Mouse (Mus musculus) spleen, adult 2 months (tissue): ENCODE data around the gene Hyal2. TPM values are rescaled to one million over a fixed set of nuclear protein-coding genes. Genes with fewer than 3 reads are reported as not detected.

Experiments used
- DNase-seq, 2 experiments: peaks; one replicate each; pipeline versions ENCODE4 v3.0.0 to v3.0.0-alpha.2; 2012 to 2021; ENCODE audit warnings: low spot score in 2 of 2, low read depth in 1 of 2
- H3K27ac ChIP-seq: fragments of 200-500 bp; 2 replicates; pipeline ENCODE4 v1.5.1; 2012; ENCODE audit warnings: low read length, inconsistent platforms; ENCODE audit not compliant: insufficient read depth
- H3K27me3 ChIP-seq: fragments of 200-500 bp; 2 replicates; pipeline ENCODE4 v1.6.1; 2012; ENCODE audit warnings: mild to moderate bottlenecking, moderate library complexity, low read length, inconsistent platforms; ENCODE audit not compliant: control insufficient read depth, insufficient read depth
- H3K36me3 ChIP-seq: fragments of 200-500 bp; 2 replicates; pipeline ENCODE4 v1.6.1; 2012; ENCODE audit warnings: mild to moderate bottlenecking, low read length, inconsistent platforms; ENCODE audit not compliant: control insufficient read depth, insufficient read depth
- H3K4me1 ChIP-seq: fragments of 200-500 bp; 2 replicates; pipeline ENCODE4 v1.6.1; 2011; ENCODE audit warnings: inconsistent platforms; ENCODE audit not compliant: control insufficient read depth, insufficient read depth, insufficient read length
- H3K4me3 ChIP-seq: fragments of 200-500 bp; 2 replicates; pipeline ENCODE4 v1.5.1; 2011; ENCODE audit warnings: mild to moderate bottlenecking, inconsistent platforms; ENCODE audit not compliant: insufficient read depth, insufficient read length; ENCODE audit errors: extremely low read depth
- CTCF ChIP-seq: fragments of 200-500 bp; IDR thresholded peaks from 2 replicates; pipeline ENCODE4 v1.5.1; 2011; ENCODE audit warnings: mild to moderate bottlenecking, inconsistent platforms; ENCODE audit not compliant: insufficient read depth, insufficient read length, insufficient replicate concordance; ENCODE audit errors: extremely low read depth
- POLR2A ChIP-seq: fragments of 200-500 bp; IDR thresholded peaks from 2 replicates; pipeline ENCODE4 v1.6.1; 2011; ENCODE audit warnings: low read depth, low read length, inconsistent platforms
- WGBS: fragments of 180-500 bp; shearing (Covaris S2); methylation state at CpG from one replicate; pipeline ENCODE4 v1.1.7; 2018; 5-methylcytosine and 5-hydroxymethylcytosine counted together
- polyA plus RNA-seq: library from polyadenylated mRNA; depleted of rRNA; stranded (reverse); fragments of >200 nt; gene quantifications from 2 replicates; pipeline ENCODE4 v1.2.3, GENCODE M21; 2012

Gene Hyal2
- polyA plus RNA-seq, 1 experiment = 38.1 TPM

GRCm38 (mm10) chr9:107541474-107542351 lies 26.0 kb upstream of the Hyal2 start, which contains the start of the genes Cyb561d2 and Nprl2:
Gene Cyb561d2, minus strand, starts transcription at chr9:107542193.
Gene Nprl2, plus strand, starts transcription at chr9:107542226.
- TF ChIP-seq POLR2A (peak; percentile 23; the same call in 1 of the 2 replicates), CTCF (no peak)
- DNase-seq = peak; percentile 83 to 93
- Histone ChIP-seq H3K4me3 (peak within 1 kb of the TSS; percentile 80), H3K27ac (peak within 1 kb of the TSS; percentile 81), H3K36me3 (peaks cover 18% of the 10 kb centered on the region), H3K27me3 (no peaks in the 10 kb centered on the region), H3K4me1 (peaks cover 9% of the 10 kb centered on the region; the same call in 1 of the 2 replicates)
- WGBS = under 1% methylated on average over 46 of the region's 46 CpGs

DNA sequence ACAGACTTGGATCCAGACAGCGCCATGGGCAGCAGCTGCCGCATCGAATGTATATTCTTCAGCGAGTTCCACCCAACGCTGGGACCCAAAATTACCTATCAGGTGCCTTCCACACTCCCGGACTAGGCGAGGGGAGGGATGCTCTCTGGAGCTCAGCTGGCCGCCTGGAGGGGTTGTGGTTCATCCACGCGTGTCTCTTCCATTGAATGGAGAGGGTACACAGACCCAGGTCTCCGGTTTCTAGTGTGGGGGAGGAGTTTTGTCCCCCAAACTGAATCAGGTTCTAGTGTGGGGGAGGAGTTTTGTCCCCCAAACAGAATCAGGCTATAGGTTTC lies 25.4 kb upstream of the Hyal2 start:
- WGBS = under 1% methylated on average over 11 of the region's 11 CpGs
- peak overlapping the region; percentile 44 for H3K27ac ChIP-seq
- H3K4me1 ChIP-seq = peaks cover 15% of the 10 kb centered on the region; the same call in 1 of the 2 replicates
- H3K4me3 ChIP-seq = peak overlapping the region; percentile 80
- TF ChIP-seq POLR2A (no peak), CTCF (no peak)
- peaks cover 18% of the 10 kb centered on the region for H3K36me3 ChIP-seq
- DNase-seq = no peak
- no peaks in the 10 kb centered on the region for H3K27me3 ChIP-seq

GRCm38 (mm10) chr9:107542721-107543120 lies 25.0 kb upstream of the Hyal2 start:
- WGBS = 64% methylated on average over 8 of the region's 8 CpGs
- no peak for DNase-seq
- H3K27ac ChIP-seq = no peak overlapping the region
- no peak for TF ChIP-seq POLR2A
- no peak for TF ChIP-seq CTCF
- H3K4me1 ChIP-seq = peaks cover 18% of the 10 kb centered on the region; the same call in 1 of the 2 replicates
- 0 out of 2 replicates have a peak overlapping the region, but pooled peaks have one; percentile 80 for H3K4me3 ChIP-seq
- no peaks in the 10 kb centered on the region for H3K27me3 ChIP-seq
- H3K36me3 ChIP-seq = peaks cover 18% of the 10 kb centered on the region

DNA sequence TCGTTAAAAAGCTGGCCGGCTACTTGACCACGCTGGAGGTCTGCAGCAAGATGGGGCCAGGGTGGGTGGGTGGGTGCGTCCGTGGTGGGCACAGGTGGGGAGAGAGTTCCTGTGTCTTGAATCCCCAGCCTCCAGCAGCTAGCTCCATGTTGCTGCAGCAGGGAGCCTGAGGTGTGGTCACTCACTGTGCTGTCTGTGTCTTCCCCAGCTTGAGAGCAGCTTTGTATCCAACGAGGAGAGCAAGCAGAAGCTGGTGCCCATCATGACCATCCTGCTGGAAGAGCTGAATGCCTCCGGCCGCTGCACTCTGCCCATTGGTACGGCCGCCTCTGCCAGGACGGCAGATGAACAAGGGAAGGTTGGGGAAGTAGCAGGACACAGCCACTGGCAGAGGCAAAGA lies 24.4 kb upstream of the Hyal2 start:
- peaks cover 18% of the 10 kb centered on the region; the same call in 1 of the 2 replicates for H3K4me1 ChIP-seq
- H3K36me3 ChIP-seq = peaks cover 13% of the 10 kb centered on the region
- no peak for DNase-seq
- 94% methylated on average over 11 of the region's 11 CpGs for WGBS
- no peaks in the 10 kb centered on the region for H3K27me3 ChIP-seq
- H3K4me3 ChIP-seq = no peak overlapping the region
- TF ChIP-seq CTCF (no peak), POLR2A (no peak)
- no peak overlapping the region for H3K27ac ChIP-seq

DNA sequence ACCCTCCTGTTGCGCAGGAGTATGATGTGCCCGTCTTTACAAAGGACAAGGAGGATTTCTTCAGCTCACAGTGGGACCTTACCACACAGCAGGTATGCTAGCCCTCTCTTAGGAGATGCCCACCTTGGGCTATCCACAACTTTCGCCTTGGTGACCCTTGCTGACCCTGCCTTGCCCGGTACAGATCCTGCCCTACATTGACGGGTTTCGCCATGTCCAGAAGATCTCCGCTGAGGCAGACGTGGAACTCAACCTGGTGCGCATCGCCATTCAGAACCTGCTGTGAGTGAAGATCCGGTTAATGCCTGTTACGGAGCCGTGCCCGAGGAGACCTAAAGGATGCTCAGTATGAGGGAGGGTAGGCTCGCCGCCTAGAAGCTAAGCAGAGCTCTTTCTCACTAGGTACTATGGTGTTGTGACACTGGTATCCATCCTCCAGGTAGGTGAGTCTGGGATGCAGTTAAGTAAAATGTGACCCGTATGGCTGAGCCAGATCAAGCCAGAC lies 23.5 kb upstream of the Hyal2 start:
- H3K4me1 ChIP-seq = peaks cover 18% of the 10 kb centered on the region; the same call in 1 of the 2 replicates
- WGBS = 96% methylated on average over 17 of the region's 17 CpGs
- no peak for DNase-seq
- H3K27me3 ChIP-seq = no peaks in the 10 kb centered on the region
- H3K4me3 ChIP-seq = no peak overlapping the region
- no peak overlapping the region for H3K27ac ChIP-seq
- TF ChIP-seq CTCF (no peak), POLR2A (no peak)
- peaks cover 7% of the 10 kb centered on the region; the same call in 1 of the 2 replicates for H3K36me3 ChIP-seq

DNA sequence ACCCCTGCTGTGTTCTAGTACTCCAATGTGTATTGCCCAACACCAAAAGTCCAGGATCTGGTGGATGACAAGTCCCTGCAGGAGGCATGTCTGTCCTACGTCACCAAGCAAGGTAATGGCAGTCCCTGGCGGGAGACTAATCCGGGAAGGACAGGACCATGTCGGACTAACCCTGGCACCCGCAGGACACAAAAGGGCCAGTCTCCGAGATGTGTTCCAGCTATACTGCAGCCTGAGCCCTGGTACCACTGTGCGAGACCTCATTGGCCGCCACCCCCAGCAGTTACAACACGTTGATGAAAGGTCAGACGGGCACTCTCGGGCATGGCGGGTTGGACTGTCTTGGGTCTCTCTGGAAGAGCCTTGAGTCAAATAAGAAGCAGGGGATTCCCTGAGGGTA lies 23.0 kb upstream of the Hyal2 start:
- no peak for DNase-seq
- Histone ChIP-seq H3K4me3 (no peak overlapping the region), H3K4me1 (peaks cover 18% of the 10 kb centered on the region; the same call in 1 of the 2 replicates), H3K27me3 (no peaks in the 10 kb centered on the region), H3K27ac (no peak overlapping the region), H3K36me3 (peaks cover 5% of the 10 kb centered on the region; the same call in 1 of the 2 replicates)
- 96% methylated on average over 12 of the region's 12 CpGs for WGBS
- TF ChIP-seq POLR2A (no peak), CTCF (no peak)
